Mouse (Mus musculus) cerebellum, adult 2 months (tissue): ENCODE measurements around the gene Pogk.

ENCODE experiments used
- CTCF ChIP-seq: fragments of 200-500 bp; IDR thresholded peaks from 2 replicates; pipeline ENCODE4 v1.5.1; 2011; ENCODE audit warnings: low read depth, mild to moderate bottlenecking, control low read depth, low read length, moderate library complexity, borderline replicate concordance; ENCODE audit not compliant: insufficient read depth
- POLR2A ChIP-seq: fragments of 200-500 bp; IDR thresholded peaks from 2 replicates; pipeline ENCODE4 v1.6.1; 2011; ENCODE audit warnings: low read length, control low read depth, borderline replicate concordance; ENCODE audit not compliant: insufficient read depth

DNA sequence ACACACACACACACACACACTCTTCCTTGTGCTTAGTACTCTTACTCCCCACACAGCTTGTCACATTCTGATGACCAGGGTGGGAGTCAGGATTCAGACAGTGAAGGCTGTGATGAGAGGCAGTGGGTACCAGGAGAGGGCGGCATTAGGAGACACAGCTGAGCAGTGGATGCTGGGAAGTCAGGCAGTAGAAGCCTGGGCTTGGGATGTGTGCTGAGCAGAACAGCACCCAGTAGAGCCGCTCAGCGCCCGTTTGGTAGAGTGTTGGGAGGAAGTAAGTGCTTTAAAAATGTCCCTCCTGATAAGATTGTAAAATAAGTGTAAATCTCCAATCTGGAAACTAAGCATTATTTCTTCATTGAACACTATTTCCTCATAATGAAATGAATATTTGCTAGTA lies 27.0 kb downstream of the Pogk start:
- TF ChIP-seq CTCF: no peak
- no peak for TF ChIP-seq POLR2A
